Mouse (Mus musculus) CH12.LX (cell line): ENCODE measurements around the gene Abca4. TPM values are rescaled to one million over a fixed set of nuclear protein-coding genes. Genes with fewer than 3 reads are reported as not detected.

Source experiments
- DNase-seq: peaks from one replicate; pipeline ENCODE4 v3.0.0-alpha.2; 2013; ENCODE audit errors: extremely low read depth
- H3K27ac ChIP-seq: 2 replicates; pipeline ENCODE4 v1.5.1; 2012; ENCODE audit warnings: low read depth, mild to moderate bottlenecking, control low read depth, moderate library complexity; ENCODE audit not compliant: insufficient read depth
- H3K27me3 ChIP-seq: replicated peaks from 2 replicates; pipeline ENCODE3; 2012; ENCODE audit warnings: inconsistent platforms
- H3K36me3 ChIP-seq, 2 experiments: replicated peaks in 1 of 2; 2 replicates each; pipeline versions ENCODE3 to v1.6.1; 2012; ENCODE audit warnings: inconsistent platforms in 1 of 2, low read length in 1 of 2, mild to moderate bottlenecking in 1 of 2, mixed read lengths in 1 of 2, moderate library complexity in 1 of 2; ENCODE audit not compliant: control insufficient read depth in 1 of 2, insufficient read depth in 1 of 2
- H3K4me1 ChIP-seq, 2 experiments: 2 replicates each; pipeline ENCODE4 v1.6.1; 2012; ENCODE audit warnings: inconsistent platforms in 1 of 2, moderate library complexity in 1 of 2; ENCODE audit not compliant: insufficient read depth in 2 of 2, control insufficient read depth in 1 of 2
- H3K4me2 ChIP-seq: 2 replicates; pipeline ENCODE4 v1.6.1; 2012; ENCODE audit warnings: low read depth, mild to moderate bottlenecking, control low read depth; ENCODE audit not compliant: poor library complexity, insufficient read depth, severe bottlenecking
- H3K4me3 ChIP-seq, 3 experiments: fragments of 150-350 bp in 1 of 3; sonication (generic) in 1 of 3; replicated peaks in 1 of 3; 2 replicates each; pipeline versions ENCODE3 to v1.5.1; 2011 to 2012; ENCODE audit warnings: low read depth in 2 of 3, low read length in 2 of 3, mild to moderate bottlenecking in 2 of 3, moderate library complexity in 2 of 3, control low read depth in 1 of 3, improper control_type of control experiment in 1 of 3, inconsistent platforms in 1 of 3, mixed read lengths in 1 of 3; ENCODE audit not compliant: poor library complexity in 1 of 3
- H3K79me2 ChIP-seq: replicated peaks from 2 replicates; pipeline ENCODE4 v1.6.1; 2012; ENCODE audit warnings: mild to moderate bottlenecking, moderate library complexity; ENCODE audit not compliant: control insufficient read depth, poor library complexity, insufficient read depth, severe bottlenecking; ENCODE audit errors: extremely low read depth
- H3K9ac ChIP-seq: 2 replicates; pipeline ENCODE4 v1.6.1; 2012; ENCODE audit warnings: low read depth, mild to moderate bottlenecking, control low read depth, moderate library complexity; ENCODE audit not compliant: insufficient read depth
- H3K9me3 ChIP-seq: replicated peaks from 2 replicates; pipeline ENCODE3; 2012; ENCODE audit warnings: low read length, inconsistent platforms, mixed read lengths
- CHD2 ChIP-seq: IDR thresholded peaks from 2 replicates; pipeline ENCODE4 v1.6.1; 2011; ENCODE audit warnings: low read length, improper control_type of control experiment
- ETS1 ChIP-seq: conservative IDR thresholded peaks from 2 replicates; pipeline ENCODE4 v1.6.1; 2012; ENCODE audit warnings: low read depth, mild to moderate bottlenecking, inconsistent platforms, low read length, improper control_type of control experiment, moderate library complexity
- GABPA ChIP-seq: IDR thresholded peaks from 2 replicates; pipeline ENCODE4 v1.6.1; 2012; ENCODE audit warnings: low read depth, low read length, improper control_type of control experiment, inconsistent platforms; ENCODE audit not compliant: insufficient replicate concordance
- HCFC1 ChIP-seq: IDR thresholded peaks from 2 replicates; pipeline ENCODE4 v1.6.1; 2012; ENCODE audit warnings: low read depth, mild to moderate bottlenecking, inconsistent platforms, low read length, improper control_type of control experiment
- IRF4 ChIP-seq: IDR thresholded peaks from 2 replicates; pipeline ENCODE4 v1.6.1; 2014; ENCODE audit warnings: low read depth, mild to moderate bottlenecking, inconsistent platforms, low read length, improper control_type of control experiment
- KAT2A ChIP-seq: IDR thresholded peaks from 2 replicates; pipeline ENCODE4 v1.6.1; 2012; ENCODE audit warnings: low read length, improper control_type of control experiment, inconsistent platforms; ENCODE audit not compliant: insufficient replicate concordance
- MAFK ChIP-seq: IDR thresholded peaks from 2 replicates; pipeline ENCODE4 v1.6.1; 2011; ENCODE audit warnings: low read length, improper control_type of control experiment; ENCODE audit not compliant: insufficient replicate concordance
- NRF1 ChIP-seq: IDR thresholded peaks from 2 replicates; pipeline ENCODE4 v1.6.1; 2014; ENCODE audit warnings: low read depth, mild to moderate bottlenecking, inconsistent platforms, low read length, improper control_type of control experiment, moderate library complexity
- PAX5 ChIP-seq: IDR thresholded peaks from 2 replicates; pipeline ENCODE4 v1.6.1; 2012; ENCODE audit warnings: low read length, inconsistent platforms, mixed read lengths
- POLR2A ChIP-seq: IDR thresholded peaks from 2 replicates; pipeline ENCODE4 v1.6.1; 2011; ENCODE audit warnings: low read depth, mild to moderate bottlenecking, improper control_type of control experiment, low read length
- POLR2AphosphoS2 ChIP-seq: IDR thresholded peaks from 2 replicates; pipeline ENCODE4 v1.6.1; 2011; ENCODE audit warnings: low read depth, low read length, improper control_type of control experiment
- SIN3A ChIP-seq: IDR thresholded peaks from 2 replicates; pipeline ENCODE4 v1.6.1; 2012; ENCODE audit warnings: low read length, improper control_type of control experiment, inconsistent platforms
- TBP ChIP-seq: conservative IDR thresholded peaks from 2 replicates; pipeline ENCODE4 v1.6.1; 2011; ENCODE audit warnings: low read depth, low read length, improper control_type of control experiment
- UBTF ChIP-seq: IDR thresholded peaks from 2 replicates; pipeline ENCODE4 v1.6.1; 2012; ENCODE audit warnings: low read depth, mild to moderate bottlenecking, inconsistent platforms, low read length, improper control_type of control experiment, moderate library complexity
- USF1 ChIP-seq: IDR thresholded peaks from 2 replicates; pipeline ENCODE4 v1.6.1; 2014; ENCODE audit warnings: low read depth, mild to moderate bottlenecking, inconsistent platforms, low read length, improper control_type of control experiment
- ZNF384 ChIP-seq: IDR thresholded peaks from 2 replicates; pipeline ENCODE4 v1.6.1; 2012; ENCODE audit warnings: low read depth, low read length, improper control_type of control experiment, inconsistent platforms
- dilution Hi-C: fragments of 300-500 bp; cut with MboI; formaldehyde crosslinking; loops from 2 replicates; pipeline ENCODE4 v1.14.3; 2020; ENCODE audit warnings: low sequenced_read_pairs; ENCODE audit not compliant: extremely low pct_unique_long_range_greater_than_20kb, extremely low pct_ligation_motif_present
- in situ Hi-C: fragments of 300-500 bp; cut with MboI; formaldehyde crosslinking; loops from 3 replicates; pipeline ENCODE4 v1.14.3; 2019; ENCODE audit warnings: low sequenced_read_pairs, low pct_ligation_motif_present, low pct_unique_long_range_greater_than_20kb, mixed read lengths
- polyA plus RNA-seq: library from polyadenylated mRNA; unstranded; fragments of >175 nt; gene quantifications from 2 replicates; pipeline ENCODE4 v1.2.1, GENCODE M21; 2012; ENCODE audit warnings: low read depth; ENCODE audit not compliant: insufficient read length
- total RNA-seq, 2 experiments: library from RNA; depleted of rRNA; stranded (reverse); fragments of 300-350 nt in 1 of 2; fragments of >200 nt in 1 of 2; gene quantifications; 2 replicates each; pipeline ENCODE4 v1.2.3; 2012 to 2014

The Abca4 gene
- total and polyA plus RNA-seq, 3 experiments: 0.34 to 0.57 (median 0.46) TPM

DNA sequence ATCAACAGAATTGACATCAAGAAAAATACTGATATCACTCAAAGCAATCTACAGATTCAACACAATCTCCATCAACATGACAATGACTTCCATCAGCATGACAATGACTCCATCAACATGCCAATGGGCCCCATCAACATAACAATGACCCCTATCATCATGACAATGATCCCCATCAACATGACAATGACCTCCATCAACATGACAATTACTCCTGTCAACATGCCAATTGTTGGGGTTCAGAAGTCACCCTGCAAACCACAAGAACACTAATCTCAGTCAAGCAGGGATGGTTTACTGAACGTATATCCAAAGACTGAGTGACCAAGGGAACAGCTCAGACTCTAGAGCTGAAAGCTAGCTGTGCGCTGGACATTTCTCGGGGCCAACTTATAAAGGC, 101.2 kb downstream of the Abca4 start:
- dilution Hi-C loops (no loop called here), in situ Hi-C loops (loop anchor here (10.0 to 25.0 kb wide), 2 partner anchors 191 to 608 kb away; partner anchors contain the start of genes Arhgap29 and Slc44a3)
- H3K36me3 ChIP-seq: no peaks in the 10 kb centered on the region
- H3K4me1 ChIP-seq: no peaks in the 10 kb centered on the region
- H3K4me3 ChIP-seq: no peak overlapping the region
- no peaks in the 10 kb centered on the region for H3K9me3 ChIP-seq
- H3K79me2 ChIP-seq: no peaks in the 10 kb centered on the region
- TF ChIP-seq NRF1 (no peak), HCFC1 (no peak), POLR2AphosphoS2 (no peak), GABPA (no peak), PAX5 (no peak), SIN3A (no peak), TBP (no peak), KAT2A (no peak), ZNF384 (no peak), MAFK (no peak), ETS1 (no peak), POLR2A (no peak), UBTF (no peak)
- no peaks in the 10 kb centered on the region for H3K27me3 ChIP-seq
- no peak overlapping the region for H3K4me2 ChIP-seq
- H3K9ac ChIP-seq: no peak overlapping the region
- no peak overlapping the region for H3K27ac ChIP-seq
- DNase-seq: no peak

DNA sequence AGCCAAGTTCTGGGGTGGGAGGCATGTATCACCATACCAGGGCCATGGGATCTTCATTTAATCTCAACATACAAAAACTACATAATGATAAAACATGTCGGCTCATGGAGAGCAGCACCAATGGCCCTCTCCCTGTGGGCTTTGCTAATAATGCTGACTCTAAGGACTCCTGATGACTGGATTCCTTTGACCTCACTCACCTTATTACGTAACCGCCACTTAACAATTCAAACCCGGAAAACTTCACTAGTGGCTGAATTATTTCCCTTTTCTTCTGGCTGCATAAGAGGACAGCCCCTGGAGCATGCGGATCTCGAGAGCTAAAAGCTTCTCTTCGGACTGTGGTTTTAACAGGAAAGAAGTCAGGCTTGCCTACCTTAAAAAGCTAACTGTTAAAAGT, 106.6 kb downstream of the Abca4 start:
- DNase-seq: no peak
- H3K27ac ChIP-seq: no peak overlapping the region
- H3K9ac ChIP-seq: no peak overlapping the region
- no peaks in the 10 kb centered on the region for H3K36me3 ChIP-seq
- H3K4me2 ChIP-seq: no peak overlapping the region
- no peaks in the 10 kb centered on the region for H3K9me3 ChIP-seq
- no peak for TF ChIP-seq HCFC1
- no peak for TF ChIP-seq CHD2
- TF ChIP-seq IRF4: no peak
- TF ChIP-seq UBTF: no peak
- no peak for TF ChIP-seq TBP
- TF ChIP-seq USF1: no peak
- dilution Hi-C loops (no loop called here), in situ Hi-C loops (loop anchor here (25.0 kb wide), 1 partner anchor 486 kb away; no protein-coding TSS in a partner anchor)
- peaks cover 0 to 8% of the 10 kb centered on the region in 2 experiments; a peak in 1 of 4 replicates for H3K4me1 ChIP-seq
- no peak overlapping the region for H3K4me3 ChIP-seq
- H3K79me2 ChIP-seq: no peaks in the 10 kb centered on the region
- H3K27me3 ChIP-seq: no peaks in the 10 kb centered on the region
